In genomic region chr3:34654781-34655180, GRCm38 (mm10) we compare ENCODE assay signal across 14 mouse cellular contexts. TPM values are rescaled to one million over a fixed set of nuclear protein-coding genes. Genes with fewer than 3 reads are reported as not detected.
A peak's percentile ranks its signal among the peaks of the same experiment; 100 is the strongest.
DNase-seq lines count a peak whose midpoint lies in the region; ATAC-seq and TF ChIP-seq lines count a peak whose summit lies in the region.
"Had no signal": no experiment of that assay in that cellular context is flagged by ENCODE, and none has a peak within 500 bp of the region (broad histone marks: within the 10 kb centered on the region; RNA-seq: fewer than 3 reads in every experiment).

No protein-coding gene starts in this region.

- no peak for DNase-seq in left cerebral cortex, adult 2 months (ENCODE audit: extremely low spot score in 1 of 2, low spot score in 2 of 2)
- no peak for DNase-seq in left cerebral cortex, postnatal 36 days (ENCODE audit: low spot score in 2 of 2)
- DNase-seq in midbrain, embryonic 10.5 days (ENCODE audit: low spot score) = no peak
- DNase-seq in heart, postnatal 10 days = no peak
- no peak for DNase-seq in cerebellum, postnatal 25 days
- no peak for DNase-seq in kidney, adult 9 months
- DNase-seq: gastrocnemius, postnatal 36 days; kidney, adult 18-20 months; layer of hippocampus, adult 9-11 months; lung, postnatal 36 days had no signal

- H3K27me3 ChIP-seq in forebrain, embryonic 13.5 days = 0 out of 2 replicates have a peak, but pooled peaks cover 3% of the 10 kb centered on the region
- peaks cover 38% of the 10 kb centered on the region for H3K27me3 ChIP-seq in midbrain, embryonic 10.5 days (ENCODE audit: low read depth, poor library complexity, severe bottlenecking)
- peaks cover 38% of the 10 kb centered on the region for H3K27me3 ChIP-seq in stomach, embryonic 14.5 days (ENCODE audit: control insufficient read depth, insufficient read depth, low read length)

- no peak for ATAC-seq in forebrain, embryonic 13.5 days
- ATAC-seq in stomach, embryonic 14.5 days (ENCODE audit: insufficient number of reproducible peaks, insufficient read depth, low FRiP score, low read depth) = no peak

- no peak for TF ChIP-seq CTCF in left cerebral cortex, adult 2 months (IDR thresholded peaks at IDR 0.05)

- peaks cover 9% of the 10 kb centered on the region; the same call in 1 of the 2 replicates for H3K36me3 ChIP-seq in forebrain, embryonic 13.5 days (ENCODE audit: poor library complexity, severe bottlenecking)
- peaks cover 36% of the 10 kb centered on the region for H3K36me3 ChIP-seq in midbrain, embryonic 10.5 days
- no peaks in the 10 kb centered on the region for H3K36me3 ChIP-seq in stomach, embryonic 14.5 days (ENCODE audit: control insufficient read depth, insufficient read depth, low read length)

- intact Hi-C loops in left cerebral cortex, adult 2 months (cut with DNase I) = no loop called here
- intact Hi-C loops in left cerebral cortex, postnatal 36 days (cut with DNase I) = loop anchor here (10.0 kb wide), 1 partner anchor 550 kb away; no protein-coding TSS in a partner anchor
- intact Hi-C loops in heart, postnatal 10 days (cut with DNase I) = loop anchor here (5.0 kb wide), 1 partner anchor 697 kb away; no protein-coding TSS in a partner anchor

- peak overlapping the region; percentile 70 for H3K4me2 ChIP-seq in forebrain, embryonic 13.5 days
- peak overlapping the region; percentile 28 for H3K4me2 ChIP-seq in stomach, embryonic 14.5 days (replicated peaks; ENCODE audit: low read depth, low read length)

- H3K4me1 ChIP-seq in forebrain, embryonic 13.5 days = peaks cover 49% of the 10 kb centered on the region
- H3K4me1 ChIP-seq in midbrain, embryonic 10.5 days = peaks cover 48% of the 10 kb centered on the region
- 0 out of 2 replicates have a peak, but pooled peaks cover 3% of the 10 kb centered on the region for H3K4me1 ChIP-seq in stomach, embryonic 14.5 days (ENCODE audit: control insufficient read depth, insufficient read depth, low read length)

- peak overlapping the region; percentile 43 for H3K4me3 ChIP-seq in left cerebral cortex, adult 2 months
- H3K4me3 ChIP-seq in forebrain, embryonic 13.5 days = peak overlapping the region; percentile 60
- peak overlapping the region; percentile 99 for H3K4me3 ChIP-seq in midbrain, embryonic 10.5 days
- peak overlapping the region; percentile 47; the same call in 1 of the 2 replicates for H3K4me3 ChIP-seq in stomach, embryonic 14.5 days (ENCODE audit: low read depth, low read length)

- H3K9ac ChIP-seq in forebrain, embryonic 13.5 days = peak overlapping the region; percentile 94
- H3K9ac ChIP-seq in stomach, embryonic 14.5 days (replicated peaks; ENCODE audit: low read depth, low read length) = 0 out of 2 replicates have a peak overlapping the region, but pooled peaks have one; percentile 26

- peak overlapping the region; percentile 66; the same call in 1 of the 2 replicates for H3K27ac ChIP-seq in left cerebral cortex, adult 2 months
- H3K27ac ChIP-seq in forebrain, embryonic 13.5 days = peak overlapping the region; percentile 98
- peak overlapping the region; percentile 100 for H3K27ac ChIP-seq in midbrain, embryonic 10.5 days (replicated peaks)
- 0 out of 2 replicates have a peak overlapping the region, but pooled peaks have one; percentile 4 for H3K27ac ChIP-seq in stomach, embryonic 14.5 days (ENCODE audit: low read length)

- WGBS in forebrain, embryonic 13.5 days = 2% methylated on average over 6 of the region's 6 CpGs
- WGBS in midbrain, embryonic 10.5 days = 11% methylated on average over 6 of the region's 6 CpGs
- WGBS in stomach, embryonic 14.5 days = 15% methylated on average over 6 of the region's 6 CpGs

- H3K9me3 ChIP-seq in forebrain, embryonic 13.5 days (replicated peaks) = no peaks in the 10 kb centered on the region
- no peaks in the 10 kb centered on the region for H3K9me3 ChIP-seq in midbrain, embryonic 10.5 days (replicated peaks)
- no peaks in the 10 kb centered on the region for H3K9me3 ChIP-seq in stomach, embryonic 14.5 days (ENCODE audit: control insufficient read depth, low read depth, low read length)

RNA-seq across cellular contexts. Expression of gene Sox2, which starts 4.6 kb away (rescaled TPM):
- 10 to 100 TPM; 37.8 to 38.2 TPM for total RNA-seq in left cerebral cortex, adult 2 months (2021)
- 10 to 100 TPM; 39.9 to 44.4 TPM for total RNA-seq in left cerebral cortex, postnatal 36 days (2021)
- polyA plus RNA-seq in forebrain, embryonic 13.5 days (2015; fragmentation: Nextera tagmentation; extraction: Ambion mirVana) = 41.3 and 48.4 TPM in 2 replicates
- 28.8 and 31.9 TPM in 2 replicates for polyA plus RNA-seq in midbrain, embryonic 10.5 days (2016; fragmentation: Nextera tagmentation; extraction: Ambion mirVana)
- 12.0 and 12.5 TPM in 2 replicates for polyA plus RNA-seq in stomach, embryonic 14.5 days (2014; fragmentation: Nextera tagmentation; extraction: Ambion mirVana)
- under 1 TPM in 1 of 2 experiments, not detected in 1; 0.17 TPM for total RNA-seq in heart, postnatal 10 days (2021)
- total RNA-seq: gastrocnemius, postnatal 36 days; liver, adult 2 months had no signal
- polyA plus RNA-seq: liver, adult 2 months; small intestine, adult 2 months had no signal

Comparison
In these comparisons a context has a peak if more than half of its experiments do, and no peak if none do; other contexts are left out.
1. H3K27ac ChIP-seq: peak in every context shown above with its lines; median percentile 100 in midbrain, embryonic 10.5 days; 98 in forebrain, embryonic 13.5 days; 66 in left cerebral cortex, adult 2 months; 4 in stomach, embryonic 14.5 days.
2. H3K4me3 ChIP-seq: peak in every context shown above with its lines; median percentile 99 in midbrain, embryonic 10.5 days; 60 in forebrain, embryonic 13.5 days; 47 in stomach, embryonic 14.5 days; 43 in left cerebral cortex, adult 2 months.
3. RNA of gene Sox2, which starts 4.6 kb away (total RNA-seq): 39.9 to 44.4 TPM in left cerebral cortex, postnatal 36 days and 37.8 to 38.2 TPM in left cerebral cortex, adult 2 months; 0.17 TPM in heart, postnatal 10 days; every median in the first group is over 10 times any median in the second.